Mouse (Mus musculus) cerebellum, adult 11 months (tissue): ENCODE data around the gene Slitrk5.
"Not testable (repeated sequence)": the region's sequence is repeated elsewhere in the genome, so short reads cannot be mapped to it uniquely, and the experiment has no call there.

Experiments used
- DNase-seq: peaks from one replicate; pipeline ENCODE4 v3.0.0; 2022

Slitrk5 gene

GRCm38 (mm10) chr14:111674664-111675147 lies at the start of gene Slitrk5:
Slitrk5 (plus strand) TSS chr14:111675097.
- DNase-seq, result peak; percentile 92

GRCm38 (mm10) chr14:111672942-111673341 lies 2.0 kb upstream of the Slitrk5 start:
- DNase-seq, result no peak

GRCm38 (mm10) chr14:111675211-111676165 lies 591 bp downstream of the Slitrk5 start:
- peak; percentile 59 for DNase-seq

- DNase-seq, result peak; percentile 24
Measured at GRCm38 (mm10) chr14:111676166-111676581, 1.3 kb downstream of the Slitrk5 start.

GRCm38 (mm10) chr14:111676851-111677291 lies 2.0 kb downstream of the Slitrk5 start:
- DNase-seq, result peak; percentile 17

- DNase-seq, result no peak
Measured at GRCm38 (mm10) chr14:111677361-111678070, 2.6 kb downstream of the Slitrk5 start.

GRCm38 (mm10) chr14:111680271-111680670 lies 5.4 kb downstream of the Slitrk5 start:
- DNase-seq, result peak; percentile 4

- DNase-seq, result peak; percentile 19
Measured at GRCm38 (mm10) chr14:111681092-111681708, 6.3 kb downstream of the Slitrk5 start.

GRCm38 (mm10) chr14:111681773-111682172 lies 6.9 kb downstream of the Slitrk5 start:
- peak; percentile 8 for DNase-seq

GRCm38 (mm10) chr14:111683543-111683942 lies 8.6 kb downstream of the Slitrk5 start:
- DNase-seq, result no peak

GRCm38 (mm10) chr14:111690139-111690538 lies 15.2 kb downstream of the Slitrk5 start:
- not testable (repeated sequence) for DNase-seq

- no peak for DNase-seq
Measured at GRCm38 (mm10) chr14:111729833-111730232, 54.9 kb downstream of the Slitrk5 start.
